Mouse (Mus musculus) hindbrain, embryonic 13.5 days (tissue): ENCODE data around the gene Lrrc3c. TPM values are rescaled to one million over a fixed set of nuclear protein-coding genes. Genes with fewer than 3 reads are reported as not detected.

ENCODE experiments used
- ATAC-seq: fragments of 200-750 bp; cut with Nextera tagmentation; 2 replicates; pipeline ENCODE4 v1.8.0; 2017; ENCODE audit warnings: moderate TSS enrichment; ENCODE audit not compliant: low FRiP score
- H3K27ac ChIP-seq: fragments of 300-500 bp; sonication (generic); 2 replicates; pipeline ENCODE4 v1.5.1; 2015; ENCODE audit warnings: inconsistent platforms, mild to moderate bottlenecking, moderate library complexity
- H3K27me3 ChIP-seq: fragments of 300-500 bp; sonication (generic); 2 replicates; pipeline ENCODE4 v1.6.1; 2015; ENCODE audit warnings: mild to moderate bottlenecking, inconsistent platforms
- H3K36me3 ChIP-seq: fragments of 300-500 bp; sonication (generic); 2 replicates; pipeline ENCODE4 v1.6.1; 2015; ENCODE audit warnings: mild to moderate bottlenecking, inconsistent platforms
- H3K4me1 ChIP-seq: fragments of 300-500 bp; sonication (generic); replicated peaks from 2 replicates; pipeline ENCODE4 v1.6.1; 2015; ENCODE audit warnings: inconsistent platforms
- H3K4me2 ChIP-seq: fragments of 300-500 bp; sonication (generic); 2 replicates; pipeline ENCODE4 v1.6.1; 2015; ENCODE audit warnings: inconsistent platforms, mild to moderate bottlenecking, moderate library complexity
- H3K4me3 ChIP-seq: fragments of 300-500 bp; sonication (generic); 2 replicates; pipeline ENCODE4 v1.5.1; 2015; ENCODE audit warnings: mild to moderate bottlenecking, inconsistent platforms
- H3K9ac ChIP-seq: fragments of 300-500 bp; sonication (generic); 2 replicates; pipeline ENCODE4 v1.6.1; 2015; ENCODE audit warnings: mild to moderate bottlenecking, inconsistent platforms
- H3K9me3 ChIP-seq: fragments of 300-500 bp; sonication (generic); 2 replicates; pipeline ENCODE4 v1.6.1; 2016; ENCODE audit warnings: inconsistent platforms
- WGBS: fragments of 180-500 bp; shearing (Covaris S2); methylation state at CpG from one replicate; pipeline ENCODE4 v1.1.7; 2015; 5-methylcytosine and 5-hydroxymethylcytosine counted together
- polyA plus RNA-seq: library from polyadenylated mRNA; unstranded; fragments of >200 nt; fragmentation: Nextera tagmentation; extraction: Ambion mirVana; gene quantifications from 2 replicates; pipeline ENCODE4 v1.2.1, GENCODE M21; 2015

The Lrrc3c gene
- polyA plus RNA-seq, 1 experiment from 2014 or later = not detected

DNA sequence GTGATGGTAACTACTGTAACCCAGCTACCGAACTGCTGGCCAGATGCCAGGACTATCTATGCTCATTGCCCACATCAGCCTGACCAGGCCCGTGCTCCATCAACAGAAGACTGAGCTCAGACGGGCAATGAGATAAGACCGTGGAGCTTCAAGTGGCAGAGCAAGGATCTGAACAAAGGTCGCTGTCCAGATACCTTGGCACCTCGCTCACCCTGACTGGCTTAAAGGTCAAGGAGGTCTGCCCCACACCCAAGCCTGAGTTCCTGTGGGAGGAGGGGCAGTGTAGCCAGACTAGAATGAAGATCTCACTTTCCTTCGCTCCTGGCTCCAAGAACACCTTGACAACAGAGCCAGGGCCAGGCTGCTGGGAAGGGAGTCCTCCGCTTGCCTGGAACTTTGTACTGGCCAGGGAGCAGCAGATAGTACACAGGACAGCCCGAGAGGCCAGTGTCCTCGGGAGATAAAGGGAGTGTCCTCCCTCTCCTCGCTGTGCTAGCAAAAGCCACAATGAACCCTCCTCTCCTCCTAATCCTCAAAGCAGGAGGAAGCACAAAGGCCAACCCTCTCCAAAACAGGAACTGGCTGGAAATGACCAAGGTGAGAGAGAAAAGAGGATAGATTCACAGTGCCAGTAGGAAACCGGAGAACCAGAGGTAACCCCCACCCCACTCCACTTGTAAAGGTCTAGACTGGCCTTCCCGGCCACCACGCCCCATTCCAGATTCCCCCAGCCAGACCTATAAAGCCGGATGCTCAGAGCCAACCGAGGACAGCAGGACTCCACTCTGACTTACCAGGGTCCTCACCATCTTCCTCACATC is 17.6 kb upstream of the Lrrc3c start:
- H3K36me3 ChIP-seq = peaks cover 42% of the 10 kb centered on the region
- 83% methylated on average over 16 of the region's 16 CpGs for WGBS
- H3K4me1 ChIP-seq = peaks cover 12% of the 10 kb centered on the region
- no peak for ATAC-seq
- H3K9me3 ChIP-seq = no peaks in the 10 kb centered on the region
- H3K9ac ChIP-seq = no peak overlapping the region
- no peak overlapping the region for H3K4me3 ChIP-seq
- H3K27ac ChIP-seq = no peak overlapping the region
- no peaks in the 10 kb centered on the region for H3K27me3 ChIP-seq
- no peak overlapping the region for H3K4me2 ChIP-seq

DNA sequence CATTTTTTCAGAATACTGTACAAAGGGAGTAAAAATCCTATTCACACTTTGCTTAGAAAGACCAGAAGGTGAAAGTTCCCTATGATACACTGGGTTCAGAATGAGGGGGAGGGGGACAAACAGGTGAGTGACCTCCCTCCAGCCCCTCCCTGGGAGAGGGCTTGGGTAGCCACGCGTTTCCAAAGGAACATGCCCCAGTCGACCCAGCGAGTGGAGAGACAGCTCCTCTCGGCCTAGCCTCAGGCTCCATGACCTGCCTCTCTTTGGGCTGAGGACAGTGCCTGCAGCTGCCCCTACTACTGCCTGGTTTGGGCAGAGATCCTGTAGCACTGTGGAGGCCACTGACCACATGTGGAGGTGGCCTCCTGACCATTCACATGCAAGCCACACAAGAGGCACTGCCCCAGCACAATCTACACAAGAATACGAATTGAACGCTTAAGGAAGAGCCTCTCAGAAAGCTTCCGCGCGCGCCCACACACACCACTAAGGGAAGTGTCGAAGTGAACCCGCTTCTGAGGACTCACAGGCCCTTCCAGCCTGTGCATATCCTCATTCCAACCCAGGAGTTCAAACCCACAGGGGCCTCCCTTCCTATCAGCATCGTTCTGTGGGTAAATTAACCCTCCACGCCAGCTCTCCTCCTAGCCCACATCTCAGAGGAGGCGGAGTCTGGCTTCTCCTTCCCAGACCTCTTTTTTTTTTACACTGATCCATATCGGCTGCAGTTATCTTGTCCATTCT is 16.6 kb upstream of the Lrrc3c start:
- Histone ChIP-seq H3K27ac (no peak overlapping the region), H3K4me1 (peaks cover 21% of the 10 kb centered on the region), H3K4me2 (no peak overlapping the region), H3K9me3 (no peaks in the 10 kb centered on the region), H3K4me3 (no peak overlapping the region), H3K9ac (0 out of 2 replicates have a peak overlapping the region, but pooled peaks have one; percentile 13), H3K36me3 (peaks cover 42% of the 10 kb centered on the region), H3K27me3 (no peaks in the 10 kb centered on the region)
- no peak for ATAC-seq
- 68% methylated on average over 17 of the region's 17 CpGs for WGBS

DNA sequence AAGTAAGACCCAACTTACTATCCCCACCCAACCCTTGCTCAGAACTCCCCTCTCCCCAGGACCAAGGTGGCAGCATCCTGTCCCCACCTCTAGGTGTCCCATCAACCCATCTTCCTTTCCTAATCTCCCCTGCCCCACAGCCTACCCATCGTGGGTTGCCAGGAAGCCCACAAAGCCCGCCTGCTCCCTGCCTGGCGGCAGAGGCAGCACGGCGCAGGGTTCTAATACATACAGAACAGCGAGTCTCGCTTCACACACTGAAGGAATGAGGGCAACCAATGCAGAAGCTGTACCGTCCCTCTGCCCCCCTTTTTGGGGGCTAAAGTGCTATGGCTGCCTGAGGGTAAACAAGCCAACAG is 16.1 kb upstream of the Lrrc3c start:
- Histone ChIP-seq H3K4me3 (no peak overlapping the region), H3K9me3 (no peaks in the 10 kb centered on the region), H3K36me3 (peaks cover 39% of the 10 kb centered on the region), H3K4me1 (peaks cover 23% of the 10 kb centered on the region), H3K27me3 (no peaks in the 10 kb centered on the region), H3K9ac (no peak overlapping the region), H3K4me2 (no peak overlapping the region), H3K27ac (no peak overlapping the region)
- 78% methylated on average over 8 of the region's 8 CpGs for WGBS
- ATAC-seq = no peak

DNA sequence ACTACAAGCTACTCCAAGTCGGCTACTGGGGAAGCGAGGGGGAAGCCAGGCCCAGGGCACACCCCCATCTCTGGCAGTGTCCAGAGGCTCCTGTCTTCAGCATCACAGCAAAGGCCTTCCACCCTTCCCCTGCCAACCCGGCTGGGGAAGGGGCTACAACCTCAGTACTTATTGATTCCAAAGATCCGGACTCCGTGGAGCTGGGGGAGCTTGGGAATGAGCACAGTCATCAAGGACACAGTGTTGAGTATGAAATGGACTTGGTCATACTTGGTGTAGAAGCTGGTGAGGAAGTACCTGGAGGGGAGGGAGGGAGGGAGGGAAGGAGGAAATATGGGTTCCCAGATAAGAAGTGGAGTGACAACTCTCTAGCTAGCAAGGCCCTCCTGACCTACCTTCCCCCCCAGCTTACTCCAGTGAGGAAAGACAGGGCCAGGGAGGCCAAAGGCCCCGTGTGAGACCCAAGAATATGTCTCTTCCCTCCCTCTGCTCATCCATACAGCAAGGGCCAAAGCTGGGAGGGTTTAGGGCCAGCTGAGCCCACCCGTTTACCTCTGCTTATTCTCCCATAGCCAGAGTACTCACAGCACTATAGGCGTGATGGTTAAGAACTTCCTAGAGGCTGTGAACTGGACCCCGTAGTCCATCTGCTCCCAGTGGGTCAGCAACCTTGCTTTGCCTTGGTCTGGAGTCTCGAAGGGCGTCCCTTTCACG is 15.4 kb upstream of the Lrrc3c start:
- no peaks in the 10 kb centered on the region for H3K9me3 ChIP-seq
- no peak overlapping the region for H3K4me2 ChIP-seq
- no peak for ATAC-seq
- H3K27ac ChIP-seq = no peak overlapping the region
- no peak overlapping the region for H3K9ac ChIP-seq
- WGBS = 89% methylated on average over 12 of the region's 12 CpGs
- H3K36me3 ChIP-seq = peaks cover 39% of the 10 kb centered on the region
- H3K27me3 ChIP-seq = no peaks in the 10 kb centered on the region
- no peak overlapping the region for H3K4me3 ChIP-seq
- peaks cover 28% of the 10 kb centered on the region for H3K4me1 ChIP-seq

DNA sequence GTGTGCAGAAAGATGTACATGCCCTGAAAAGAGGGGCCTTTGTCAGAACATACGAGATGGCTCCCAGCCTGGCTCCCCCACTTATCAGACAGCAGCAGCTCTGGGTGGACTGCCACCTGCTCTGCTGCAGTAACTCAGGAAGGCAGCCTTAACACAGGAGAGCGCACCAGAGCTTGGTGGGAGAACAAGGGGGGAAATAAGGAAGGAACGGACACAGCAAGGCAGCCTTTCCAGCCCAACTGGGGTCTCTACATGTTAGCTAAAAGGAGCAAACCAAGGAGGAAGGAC is 14.9 kb upstream of the Lrrc3c start:
- H3K4me3 ChIP-seq = no peak overlapping the region
- WGBS = 87% methylated on average over 3 of the region's 3 CpGs
- H3K9ac ChIP-seq = no peak overlapping the region
- H3K36me3 ChIP-seq = peaks cover 39% of the 10 kb centered on the region
- H3K4me2 ChIP-seq = no peak overlapping the region
- no peak overlapping the region for H3K27ac ChIP-seq
- no peaks in the 10 kb centered on the region for H3K9me3 ChIP-seq
- H3K27me3 ChIP-seq = no peaks in the 10 kb centered on the region
- peaks cover 33% of the 10 kb centered on the region for H3K4me1 ChIP-seq
- ATAC-seq = no peak

DNA sequence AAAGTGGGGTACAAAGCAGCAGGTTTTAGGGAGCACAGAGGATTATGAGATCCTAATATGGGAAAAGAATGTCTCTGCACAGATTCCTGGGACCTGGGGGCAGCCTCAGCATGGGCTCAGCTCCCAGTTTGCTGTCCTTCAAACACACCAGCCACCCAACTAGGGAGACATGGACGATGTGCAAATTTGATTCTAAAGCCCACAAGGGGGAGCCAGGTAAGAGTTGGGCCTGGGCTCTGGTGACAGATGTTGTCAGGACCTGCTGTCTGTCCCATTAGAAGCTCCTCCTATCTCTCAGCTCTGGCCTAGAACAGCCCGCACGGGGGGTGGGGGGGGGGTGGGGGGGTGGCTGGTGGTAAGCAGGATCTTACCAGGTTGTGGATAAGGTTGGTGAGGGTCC is 14.5 kb upstream of the Lrrc3c start:
- no peak overlapping the region for H3K4me2 ChIP-seq
- WGBS = 40% methylated on average over 3 of the region's 3 CpGs
- no peak overlapping the region for H3K9ac ChIP-seq
- no peak overlapping the region for H3K4me3 ChIP-seq
- H3K9me3 ChIP-seq = no peaks in the 10 kb centered on the region
- H3K36me3 ChIP-seq = peaks cover 39% of the 10 kb centered on the region
- peaks cover 37% of the 10 kb centered on the region for H3K4me1 ChIP-seq
- ATAC-seq = no peak
- no peaks in the 10 kb centered on the region for H3K27me3 ChIP-seq
- H3K27ac ChIP-seq = no peak overlapping the region

DNA sequence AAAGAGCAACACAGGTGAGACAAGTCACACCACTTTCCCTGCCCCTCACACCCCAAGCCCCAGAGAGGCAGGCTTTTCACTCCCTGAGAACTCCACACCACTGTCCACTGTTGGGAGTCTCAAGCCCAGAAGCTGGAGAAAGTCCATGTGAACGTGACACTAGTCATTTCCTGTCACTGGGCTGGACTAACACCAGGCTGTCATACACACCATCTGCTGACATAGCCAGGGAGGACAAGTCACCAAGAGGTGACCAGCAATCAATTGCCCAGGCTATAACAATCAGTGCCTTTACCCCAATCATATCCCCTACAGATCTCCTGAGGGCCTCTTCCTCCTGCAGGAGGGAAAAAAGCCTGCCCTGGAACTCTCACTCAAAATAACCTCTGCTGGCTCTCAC is 13.9 kb upstream of the Lrrc3c start:
- H3K27ac ChIP-seq = no peak overlapping the region
- no peak for ATAC-seq
- no peaks in the 10 kb centered on the region for H3K27me3 ChIP-seq
- WGBS = 74% methylated on average over 1 of the region's 1 CpGs
- H3K36me3 ChIP-seq = peaks cover 39% of the 10 kb centered on the region
- H3K4me1 ChIP-seq = peaks cover 39% of the 10 kb centered on the region
- H3K4me3 ChIP-seq = no peak overlapping the region
- peak overlapping the region; percentile 24; the same call in 1 of the 2 replicates for H3K9ac ChIP-seq
- H3K4me2 ChIP-seq = no peak overlapping the region
- H3K9me3 ChIP-seq = no peaks in the 10 kb centered on the region

DNA sequence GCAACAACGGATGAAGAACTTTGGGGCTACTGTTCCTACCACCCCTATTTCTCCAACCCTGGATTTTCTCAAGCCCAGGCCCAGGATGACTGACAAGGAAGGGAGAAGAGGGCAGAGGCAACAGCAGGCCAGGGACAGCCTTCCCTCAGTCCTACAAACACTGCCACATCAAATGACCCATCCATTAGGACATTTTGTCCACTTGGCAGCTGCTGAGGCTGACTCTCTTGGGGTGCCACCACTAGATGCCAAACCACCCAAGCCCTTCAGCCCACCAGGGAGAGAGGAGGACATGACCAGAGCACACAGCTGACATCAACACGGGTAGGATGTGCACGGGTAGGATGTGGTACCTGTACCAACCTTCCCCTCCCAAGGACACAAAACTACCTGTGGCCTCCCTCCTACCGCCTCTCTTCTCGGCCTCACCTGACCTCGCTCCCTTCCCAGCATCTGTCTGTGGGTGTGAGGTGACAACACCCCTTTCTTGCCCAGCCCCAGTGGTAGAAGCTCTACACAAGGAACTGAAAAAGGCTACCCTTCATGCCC is 13.4 kb upstream of the Lrrc3c start:
- Histone ChIP-seq H3K4me2 (no peak overlapping the region), H3K27ac (no peak overlapping the region), H3K27me3 (no peaks in the 10 kb centered on the region), H3K4me3 (no peak overlapping the region), H3K36me3 (peaks cover 39% of the 10 kb centered on the region), H3K4me1 (peaks cover 39% of the 10 kb centered on the region), H3K9me3 (no peaks in the 10 kb centered on the region), H3K9ac (peak overlapping the region; percentile 24; the same call in 1 of the 2 replicates)
- ATAC-seq = no peak
- WGBS = 90% methylated on average over 6 of the region's 6 CpGs

DNA sequence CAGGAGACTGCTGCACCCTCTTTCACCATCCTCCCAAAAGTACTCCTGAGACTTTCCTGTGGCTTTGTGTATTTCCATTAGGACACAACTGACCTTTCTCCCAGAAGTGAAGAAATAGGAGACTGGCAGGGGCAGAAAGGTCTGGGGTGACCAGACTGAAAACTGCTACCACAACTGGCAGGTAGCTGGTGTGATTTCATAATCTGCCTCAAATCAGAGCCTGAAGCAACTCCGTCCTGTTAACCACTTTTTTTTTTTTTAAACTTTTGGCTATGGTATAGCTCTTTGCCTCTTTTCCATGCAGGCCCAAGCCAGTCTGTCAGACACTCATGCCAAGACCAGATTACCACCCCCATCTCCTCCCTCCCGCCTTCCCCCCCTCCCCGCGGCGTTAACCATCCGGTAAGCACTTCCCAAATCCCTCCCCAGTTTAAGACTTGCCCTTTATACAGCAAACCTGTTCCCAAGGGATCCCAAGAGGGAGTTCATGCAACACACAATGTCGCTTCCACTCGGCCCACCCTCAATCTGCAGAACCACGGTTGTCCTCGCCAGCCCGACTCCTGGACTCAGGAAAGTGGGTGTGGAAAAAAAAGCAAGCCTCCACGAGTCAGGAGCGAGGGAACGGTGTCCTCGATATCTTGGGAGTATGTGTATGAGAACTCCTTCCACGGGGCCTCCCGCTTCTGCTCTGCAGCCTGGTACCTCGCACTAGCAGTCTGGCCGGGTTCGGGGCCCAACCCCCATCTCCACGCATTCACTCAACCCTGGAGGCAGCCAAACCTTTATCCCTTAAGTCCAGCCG is 11.8 kb upstream of the Lrrc3c start:
- Histone ChIP-seq H3K27me3 (peaks cover 4% of the 10 kb centered on the region; the same call in 1 of the 2 replicates), H3K9ac (peak overlapping the region; percentile 91), H3K4me2 (peak overlapping the region; percentile 93), H3K4me1 (peaks cover 39% of the 10 kb centered on the region), H3K27ac (peak overlapping the region; percentile 85), H3K36me3 (peaks cover 26% of the 10 kb centered on the region), H3K4me3 (peak overlapping the region; percentile 86), H3K9me3 (no peaks in the 10 kb centered on the region)
- WGBS = 3% methylated on average over 22 of the region's 22 CpGs
- ATAC-seq = peak; percentile 65

DNA sequence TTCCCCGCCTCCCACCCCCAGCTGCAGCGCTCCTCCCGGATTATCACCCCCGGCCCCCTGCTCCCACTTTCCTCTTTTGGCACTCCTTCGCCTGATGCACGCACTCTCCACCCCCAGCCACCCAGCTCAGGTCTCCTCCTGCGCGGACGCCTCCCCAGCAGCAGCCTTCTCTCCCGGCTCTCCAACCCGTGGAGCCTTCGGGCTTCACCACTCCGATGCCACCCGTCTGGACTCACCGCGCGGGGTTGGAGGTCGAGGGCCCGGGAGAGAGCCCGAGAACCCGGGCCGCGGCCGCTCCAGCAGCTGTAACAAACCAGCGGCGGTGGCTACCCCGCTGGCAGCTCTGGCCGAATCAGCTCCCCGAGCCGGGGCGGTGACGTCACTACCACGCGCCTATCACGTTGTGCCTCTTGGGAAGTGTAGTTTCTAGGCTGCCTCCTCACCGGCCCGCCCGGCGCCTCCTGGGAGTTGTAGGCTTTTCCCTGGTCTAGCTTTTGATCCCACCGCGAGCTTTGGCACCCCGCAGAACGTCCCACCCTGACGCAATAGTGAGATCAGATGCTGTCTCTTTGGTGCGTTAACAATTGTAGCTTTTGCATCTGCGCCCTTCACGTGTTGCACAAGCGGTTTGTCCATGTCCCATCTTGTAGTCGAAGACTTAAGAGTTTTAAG is 11.1 kb upstream of the Lrrc3c start, which contains the start of gene Ormdl3:
TSS of gene Ormdl3 (minus strand) at position 477 of the 672 bp plus-strand sequence.
- under 1% methylated on average over 49 of the region's 49 CpGs for WGBS
- H3K27ac ChIP-seq = peak within 1 kb of the TSS; percentile 85
- H3K27me3 ChIP-seq = peaks cover 7% of the 10 kb centered on the region; the same call in 1 of the 2 replicates
- peaks cover 39% of the 10 kb centered on the region for H3K4me1 ChIP-seq
- peak within 1 kb of the TSS; percentile 86 for H3K4me3 ChIP-seq
- peaks cover 18% of the 10 kb centered on the region for H3K36me3 ChIP-seq
- peak; percentile 94 for ATAC-seq
- no peaks in the 10 kb centered on the region for H3K9me3 ChIP-seq
- H3K4me2 ChIP-seq = peak within 1 kb of the TSS; percentile 93
- H3K9ac ChIP-seq = peak within 1 kb of the TSS; percentile 91
